Mouse (Mus musculus): ENCODE data around the gene Sp7. TPM values are rescaled to one million over a fixed set of nuclear protein-coding genes. Genes with fewer than 3 reads are reported as not detected.

Sp7 gene
- polyA plus RNA-seq, 1 experiment from 2014 or later, result 2.3 TPM

- Histone ChIP-seq H3K4me2 (ENCODE audit: low read depth, severe bottlenecking) (peak overlapping the region; percentile 46), H3K9ac (ENCODE audit: low read length) (peak overlapping the region; percentile 94), H3K27me3 (ENCODE audit: control insufficient read depth, insufficient read depth, low read length) (no peaks in the 10 kb centered on the region), H3K9me3 (ENCODE audit: control insufficient read depth, low read length) (no peaks in the 10 kb centered on the region), H3K36me3 (ENCODE audit: control insufficient read depth, insufficient read depth, low read length) (peaks cover 26% of the 10 kb centered on the region), H3K4me3 (ENCODE audit: low read depth, low read length) (peak overlapping the region; percentile 79), H3K4me1 (ENCODE audit: control insufficient read depth, insufficient read depth, low read length) (peaks cover 14% of the 10 kb centered on the region; the same call in 1 of the 2 replicates), H3K27ac (replicated peaks; ENCODE audit: low read depth, low read length) (peak overlapping the region; percentile 98)
- WGBS, result 0% methylated on average over 25 of the region's 69 CpGs
- no peak for ATAC-seq (ENCODE audit: insufficient number of reproducible peaks, low FRiP score, low TSS enrichment, low read depth)
- peak; percentile 78 for DNase-seq (ENCODE audit: low spot score)
Observed at GRCm38 (mm10) chr15:102406196-102406911, 39.4 kb upstream of the Sp7 start.

GRCm38 (mm10) chr15:102405489-102406195 is 38.7 kb upstream of the Sp7 start, which contains the start of gene Sp1:
Sp1 (plus strand) TSS chr15:102406143.
- Histone ChIP-seq H3K4me3 (ENCODE audit: low read depth, low read length) (peak within 1 kb of the TSS; percentile 79), H3K27me3 (ENCODE audit: control insufficient read depth, insufficient read depth, low read length) (no peaks in the 10 kb centered on the region), H3K9me3 (ENCODE audit: control insufficient read depth, low read length) (no peaks in the 10 kb centered on the region), H3K9ac (ENCODE audit: low read length) (peak within 1 kb of the TSS; percentile 94), H3K27ac (replicated peaks; ENCODE audit: low read depth, low read length) (peak within 1 kb of the TSS; percentile 99), H3K4me1 (ENCODE audit: control insufficient read depth, insufficient read depth, low read length) (peaks cover 14% of the 10 kb centered on the region; the same call in 1 of the 2 replicates), H3K4me2 (ENCODE audit: low read depth, severe bottlenecking) (peak within 1 kb of the TSS; percentile 46), H3K36me3 (ENCODE audit: control insufficient read depth, insufficient read depth, low read length) (peaks cover 26% of the 10 kb centered on the region)
- peak; percentile 98 for DNase-seq (ENCODE audit: low spot score)
- peak; percentile 99 for ATAC-seq (ENCODE audit: insufficient number of reproducible peaks, low FRiP score, low TSS enrichment, low read depth)
- WGBS, result under 1% methylated on average over 38 of the region's 38 CpGs

GRCm38 (mm10) chr15:102404608-102405488 is 37.9 kb upstream of the Sp7 start:
- H3K9ac ChIP-seq (ENCODE audit: low read length), result peak overlapping the region; percentile 77
- DNase-seq (ENCODE audit: low spot score), result no peak
- peaks cover 22% of the 10 kb centered on the region for H3K36me3 ChIP-seq (ENCODE audit: control insufficient read depth, insufficient read depth, low read length)
- peak overlapping the region; percentile 43 for H3K4me2 ChIP-seq (ENCODE audit: low read depth, severe bottlenecking)
- H3K9me3 ChIP-seq (ENCODE audit: control insufficient read depth, low read length), result no peaks in the 10 kb centered on the region
- H3K4me3 ChIP-seq (ENCODE audit: low read depth, low read length), result peak overlapping the region; percentile 79
- 16% methylated on average over 34 of the region's 34 CpGs for WGBS
- no peak; the same call in 1 of the 2 replicates for ATAC-seq (ENCODE audit: insufficient number of reproducible peaks, low FRiP score, low TSS enrichment, low read depth)
- H3K27me3 ChIP-seq (ENCODE audit: control insufficient read depth, insufficient read depth, low read length), result no peaks in the 10 kb centered on the region
- peaks cover 14% of the 10 kb centered on the region; the same call in 1 of the 2 replicates for H3K4me1 ChIP-seq (ENCODE audit: control insufficient read depth, insufficient read depth, low read length)
- H3K27ac ChIP-seq (replicated peaks; ENCODE audit: low read depth, low read length), result peak overlapping the region; percentile 99

- Histone ChIP-seq H3K9ac (ENCODE audit: low read length) (no peak overlapping the region), H3K4me1 (ENCODE audit: control insufficient read depth, insufficient read depth, low read length) (peaks cover 10% of the 10 kb centered on the region), H3K4me3 (ENCODE audit: low read depth, low read length) (no peak overlapping the region), H3K27ac (replicated peaks; ENCODE audit: low read depth, low read length) (no peak overlapping the region), H3K4me2 (ENCODE audit: low read depth, severe bottlenecking) (no peak overlapping the region), H3K27me3 (ENCODE audit: control insufficient read depth, insufficient read depth, low read length) (no peaks in the 10 kb centered on the region), H3K9me3 (ENCODE audit: control insufficient read depth, low read length) (no peaks in the 10 kb centered on the region), H3K36me3 (ENCODE audit: control insufficient read depth, insufficient read depth, low read length) (no peaks in the 10 kb centered on the region)
- WGBS, result 97% methylated on average over 3 of the region's 3 CpGs
- no peak for DNase-seq (ENCODE audit: low spot score)
- no peak for ATAC-seq (ENCODE audit: insufficient number of reproducible peaks, low FRiP score, low TSS enrichment, low read depth)
Observed at GRCm38 (mm10) chr15:102402210-102402609, 35.2 kb upstream of the Sp7 start.

GRCm38 (mm10) chr15:102401278-102401677 is 34.3 kb upstream of the Sp7 start:
- 0 out of 2 replicates have a peak overlapping the region, but pooled peaks have one; percentile 30 for H3K27ac ChIP-seq (replicated peaks; ENCODE audit: low read depth, low read length)
- DNase-seq (ENCODE audit: low spot score), result no peak

GRCm38 (mm10) chr15:102400476-102401045 is 33.6 kb upstream of the Sp7 start:
- H3K9ac ChIP-seq (ENCODE audit: low read length), result no peak overlapping the region
- no peaks in the 10 kb centered on the region for H3K36me3 ChIP-seq (ENCODE audit: control insufficient read depth, insufficient read depth, low read length)
- DNase-seq (ENCODE audit: low spot score) (no peak), ATAC-seq (ENCODE audit: insufficient number of reproducible peaks, low FRiP score, low TSS enrichment, low read depth) (no peak)
- H3K4me3 ChIP-seq (ENCODE audit: low read depth, low read length), result no peak overlapping the region
- H3K4me1 ChIP-seq (ENCODE audit: control insufficient read depth, insufficient read depth, low read length), result peaks cover 8% of the 10 kb centered on the region
- H3K9me3 ChIP-seq (ENCODE audit: control insufficient read depth, low read length), result no peaks in the 10 kb centered on the region
- H3K4me2 ChIP-seq (ENCODE audit: low read depth, severe bottlenecking), result no peak overlapping the region
- WGBS, result 85% methylated on average over 10 of the region's 10 CpGs
- H3K27me3 ChIP-seq (ENCODE audit: control insufficient read depth, insufficient read depth, low read length), result no peaks in the 10 kb centered on the region
- peak overlapping the region; percentile 76 for H3K27ac ChIP-seq (replicated peaks; ENCODE audit: low read depth, low read length)

More at GRCm38 (mm10) chr15:102401278-102401677, 34.3 kb upstream of the Sp7 start:
- 83% methylated on average over 2 of the region's 2 CpGs for WGBS
- Histone ChIP-seq H3K36me3 (ENCODE audit: control insufficient read depth, insufficient read depth, low read length) (no peaks in the 10 kb centered on the region), H3K27me3 (ENCODE audit: control insufficient read depth, insufficient read depth, low read length) (no peaks in the 10 kb centered on the region), H3K9ac (ENCODE audit: low read length) (no peak overlapping the region), H3K4me1 (ENCODE audit: control insufficient read depth, insufficient read depth, low read length) (peaks cover 8% of the 10 kb centered on the region), H3K9me3 (ENCODE audit: control insufficient read depth, low read length) (no peaks in the 10 kb centered on the region), H3K4me3 (ENCODE audit: low read depth, low read length) (no peak overlapping the region), H3K4me2 (ENCODE audit: low read depth, severe bottlenecking) (no peak overlapping the region)
- ATAC-seq (ENCODE audit: insufficient number of reproducible peaks, low FRiP score, low TSS enrichment, low read depth), result no peak

- H3K9ac ChIP-seq (ENCODE audit: low read length), result peak overlapping the region; percentile 62
- H3K4me3 ChIP-seq (ENCODE audit: low read depth, low read length), result peak overlapping the region; percentile 45
- DNase-seq (ENCODE audit: low spot score) (peak; percentile 88), ATAC-seq (ENCODE audit: insufficient number of reproducible peaks, low FRiP score, low TSS enrichment, low read depth) (peak; percentile 77)
- no peaks in the 10 kb centered on the region for H3K9me3 ChIP-seq (ENCODE audit: control insufficient read depth, low read length)
- 2% methylated on average over 34 of the region's 34 CpGs for WGBS
- H3K27me3 ChIP-seq (ENCODE audit: control insufficient read depth, insufficient read depth, low read length), result no peaks in the 10 kb centered on the region
- peaks cover 15% of the 10 kb centered on the region for H3K4me1 ChIP-seq (ENCODE audit: control insufficient read depth, insufficient read depth, low read length)
- H3K4me2 ChIP-seq (ENCODE audit: low read depth, severe bottlenecking), result peak overlapping the region; percentile 63
- peak overlapping the region; percentile 76 for H3K27ac ChIP-seq (replicated peaks; ENCODE audit: low read depth, low read length)
- no peaks in the 10 kb centered on the region for H3K36me3 ChIP-seq (ENCODE audit: control insufficient read depth, insufficient read depth, low read length)
Observed at GRCm38 (mm10) chr15:102399229-102400221, 32.5 kb upstream of the Sp7 start.
